Mouse (Mus musculus): ENCODE data around the gene Bcl2l10.

Bcl2l10 gene

GRCm38 (mm10) chr9:75347458-75347857 lies at the start of gene Bcl2l10:
TSS of gene Bcl2l10 (plus strand) at chr9:75347758.
- DNase-seq (ENCODE audit: extremely low spot score, low spot score) = no peak

DNA sequence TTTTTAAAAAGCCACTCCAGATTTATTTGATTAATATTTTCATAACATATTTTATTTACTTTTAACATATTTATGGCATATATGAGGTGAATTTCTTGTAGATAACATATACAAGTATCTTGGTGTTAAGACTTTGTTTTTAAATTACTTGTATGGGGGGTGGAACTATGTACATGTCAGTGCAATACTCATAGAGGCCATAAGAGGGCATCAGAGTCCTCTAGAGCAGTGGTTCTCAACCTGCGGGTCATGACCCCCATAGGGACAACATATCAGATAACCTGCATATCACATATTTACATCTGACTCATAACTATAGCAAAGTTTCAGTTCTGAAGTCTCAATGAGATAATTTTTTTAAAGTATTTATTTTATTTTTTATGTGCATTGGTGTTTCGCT lies 48.2 kb upstream of the Bcl2l10 start:
- DNase-seq (ENCODE audit: extremely low spot score, low spot score) = no peak

DNA sequence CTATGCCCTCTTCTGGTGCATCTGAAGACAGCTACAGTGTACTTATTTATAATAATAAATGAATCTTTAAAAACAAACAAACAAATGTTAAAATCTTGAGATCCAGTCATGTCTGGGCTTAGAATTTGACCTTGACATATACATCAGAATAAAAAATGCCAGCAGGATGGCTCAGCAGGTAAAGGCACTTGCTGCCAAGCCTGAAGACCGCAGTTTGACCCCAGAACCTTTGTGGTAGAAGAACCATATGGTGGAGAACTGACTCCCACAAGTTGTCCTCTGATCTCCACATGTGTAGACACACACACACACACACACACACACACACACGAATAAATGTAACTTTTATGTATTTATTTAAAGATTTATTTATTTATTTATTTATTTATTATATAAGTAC lies 44.5 kb upstream of the Bcl2l10 start:
- DNase-seq (ENCODE audit: extremely low spot score, low spot score) = no peak

GRCm38 (mm10) chr9:75303701-75304261 lies 43.8 kb upstream of the Bcl2l10 start:
- no peak for DNase-seq (ENCODE audit: extremely low spot score, low spot score)

GRCm38 (mm10) chr9:75304286-75304685 lies 43.3 kb upstream of the Bcl2l10 start:
- DNase-seq (ENCODE audit: extremely low spot score, low spot score) = no peak

- DNase-seq (ENCODE audit: extremely low spot score, low spot score) = no peak
Observed at GRCm38 (mm10) chr9:75306126-75306898, 41.2 kb upstream of the Bcl2l10 start, which contains the start of gene Gnb5. TSS of gene Gnb5 (plus strand) at chr9:75306288.

DNA sequence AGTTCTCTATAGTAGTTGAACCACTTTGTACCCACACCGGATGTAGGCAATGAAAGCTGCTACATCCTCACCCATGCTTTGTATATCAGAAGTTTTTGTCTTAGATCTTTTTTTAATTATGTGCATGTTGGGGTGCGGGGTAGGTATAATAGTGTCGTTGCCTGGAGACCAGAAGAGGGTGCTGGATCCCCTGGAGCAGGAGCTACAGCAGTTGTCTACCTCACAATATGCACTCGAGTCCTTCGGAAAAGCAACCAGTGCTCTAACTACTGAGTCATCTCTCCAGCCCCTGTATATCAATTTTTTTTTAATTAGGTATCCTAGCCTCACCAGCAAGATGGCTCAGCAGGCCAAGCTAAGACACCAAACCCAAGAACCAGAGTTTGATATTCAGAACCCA lies 40.5 kb upstream of the Bcl2l10 start:
- DNase-seq (ENCODE audit: extremely low spot score, low spot score) = no peak

DNA sequence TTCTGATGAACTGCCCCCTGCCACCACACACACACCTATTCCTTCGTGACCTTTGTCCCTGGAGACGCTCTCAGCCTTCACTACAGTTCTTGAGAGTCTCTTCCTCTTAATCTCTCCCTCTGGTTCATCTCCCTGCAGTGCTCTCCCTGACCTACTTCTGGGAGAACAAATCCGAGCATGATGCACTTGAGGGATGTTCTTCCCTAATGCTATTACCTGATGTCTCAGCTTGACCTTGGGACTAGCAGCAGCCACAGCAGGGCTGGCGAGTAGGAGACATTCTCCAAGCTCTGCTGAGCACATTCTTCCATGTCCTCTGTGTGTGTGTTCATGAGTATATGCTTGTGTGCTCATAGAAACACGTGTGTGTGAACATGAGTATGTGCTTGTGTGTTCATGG lies 38.9 kb upstream of the Bcl2l10 start:
- DNase-seq (ENCODE audit: extremely low spot score, low spot score) = no peak

- peak; percentile 85 for DNase-seq (ENCODE audit: extremely low spot score, low spot score)
Observed at GRCm38 (mm10) chr9:75312008-75312407, 35.5 kb upstream of the Bcl2l10 start.

GRCm38 (mm10) chr9:75313138-75313831 lies 34.3 kb upstream of the Bcl2l10 start:
- DNase-seq (ENCODE audit: extremely low spot score, low spot score) = no peak

DNA sequence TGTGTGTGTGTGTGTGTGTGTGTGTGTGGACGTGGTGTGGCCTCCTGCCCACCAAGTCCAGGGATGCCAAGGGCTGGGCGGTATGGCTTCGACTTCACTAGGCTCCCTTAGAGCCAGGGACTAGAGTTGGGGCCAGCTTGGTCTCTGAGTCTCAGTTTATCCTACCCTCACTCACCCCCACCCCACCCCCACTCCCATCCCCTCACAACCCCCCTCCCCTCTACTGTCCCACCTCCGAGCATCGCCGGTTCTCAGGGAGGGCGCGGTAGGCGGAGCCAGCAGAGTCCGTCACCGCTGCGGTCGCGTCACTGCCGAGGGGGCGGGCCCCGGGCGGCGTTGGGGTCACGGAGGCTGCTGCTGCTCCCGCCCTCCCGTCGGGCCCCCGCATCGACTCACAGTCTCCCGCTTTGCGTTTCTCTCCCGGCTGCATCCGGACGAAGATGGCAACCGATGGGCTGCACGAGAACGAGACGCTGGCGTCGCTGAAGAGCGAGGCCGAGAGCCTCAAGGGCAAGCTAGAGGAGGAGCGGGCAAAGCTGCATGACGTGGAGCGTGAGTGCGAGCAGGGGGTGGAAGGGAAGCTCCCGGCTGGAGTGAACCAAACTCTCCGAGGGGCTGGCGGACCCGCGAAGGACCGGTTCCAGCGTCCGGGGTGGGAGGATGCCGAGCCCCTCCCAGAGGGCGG lies 33.6 kb upstream of the Bcl2l10 start:
- peak; percentile 89 for DNase-seq (ENCODE audit: extremely low spot score, low spot score)

DNA sequence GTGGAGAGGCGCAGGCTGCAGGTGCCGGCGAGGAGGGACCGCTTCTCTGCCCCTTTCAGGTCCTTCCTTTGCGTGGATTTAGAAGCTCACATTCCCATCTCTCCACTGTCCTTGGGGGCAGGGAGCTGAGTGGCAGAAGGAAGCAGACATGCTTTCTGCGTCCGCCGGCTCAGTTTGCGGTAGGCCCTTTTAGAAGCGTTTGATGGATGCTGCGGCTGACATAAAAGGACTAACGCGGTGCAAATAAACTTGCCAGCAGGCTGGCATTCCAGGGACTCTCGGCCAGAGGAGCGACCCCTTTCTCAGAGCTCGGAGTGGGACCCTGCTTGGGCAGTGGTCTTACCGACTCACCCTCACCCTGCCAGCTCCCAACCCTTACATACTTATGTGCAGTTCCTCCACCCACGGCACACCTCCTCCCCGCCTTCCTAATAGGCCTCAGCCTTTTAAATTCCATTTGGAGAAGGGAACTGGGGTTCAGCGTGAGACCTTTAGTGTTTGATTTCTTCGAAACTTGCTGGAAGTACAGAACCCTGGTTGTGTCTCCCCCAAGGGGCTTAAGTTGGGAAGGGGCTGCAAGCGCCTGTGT lies 32.9 kb upstream of the Bcl2l10 start:
- DNase-seq (ENCODE audit: extremely low spot score, low spot score) = no peak

DNA sequence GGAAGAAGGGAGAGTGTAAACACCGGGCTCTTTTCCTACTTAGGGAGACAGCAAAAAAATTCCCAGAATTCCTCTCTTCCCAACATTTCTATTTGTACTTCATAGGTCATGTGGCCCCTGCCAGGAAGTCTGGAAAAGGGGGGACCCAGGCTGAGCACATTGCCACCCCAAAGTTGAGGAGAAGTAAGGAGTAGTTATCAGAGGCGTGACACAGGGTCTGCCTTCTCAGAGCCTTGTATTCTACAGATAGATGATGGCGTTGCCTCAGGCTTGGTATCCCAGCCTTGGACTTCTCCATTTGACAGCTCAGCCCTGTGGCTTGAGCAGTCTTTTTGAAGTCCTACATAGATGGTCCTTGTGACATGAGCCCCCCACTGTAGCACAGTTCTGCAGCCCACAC lies 32.3 kb upstream of the Bcl2l10 start:
- DNase-seq (ENCODE audit: extremely low spot score, low spot score) = no peak

DNA sequence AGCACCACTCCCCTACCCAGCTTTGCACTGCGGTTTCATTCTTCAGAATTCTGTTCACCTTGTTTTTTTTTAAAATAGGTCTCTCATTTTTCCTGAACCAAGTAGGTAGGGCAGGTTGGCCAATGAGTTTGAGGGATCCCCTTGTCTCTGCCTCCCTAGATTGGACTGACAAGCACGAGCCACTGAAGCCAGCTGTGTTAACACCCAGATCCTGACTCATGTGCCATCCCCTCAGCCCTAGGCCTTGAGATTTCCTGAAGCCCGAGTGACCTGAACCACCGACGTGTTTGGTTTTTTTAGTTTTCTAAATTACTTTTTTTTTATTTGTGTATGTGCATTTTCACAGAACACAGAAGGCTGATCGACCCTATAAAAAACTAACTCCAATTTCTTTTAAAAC lies 30.8 kb upstream of the Bcl2l10 start:
- DNase-seq (ENCODE audit: extremely low spot score, low spot score) = no peak

GRCm38 (mm10) chr9:75318196-75318595 lies 29.4 kb upstream of the Bcl2l10 start:
- DNase-seq (ENCODE audit: extremely low spot score, low spot score) = no peak

GRCm38 (mm10) chr9:75319365-75319764 lies 28.2 kb upstream of the Bcl2l10 start:
- DNase-seq (ENCODE audit: extremely low spot score, low spot score) = no peak

DNA sequence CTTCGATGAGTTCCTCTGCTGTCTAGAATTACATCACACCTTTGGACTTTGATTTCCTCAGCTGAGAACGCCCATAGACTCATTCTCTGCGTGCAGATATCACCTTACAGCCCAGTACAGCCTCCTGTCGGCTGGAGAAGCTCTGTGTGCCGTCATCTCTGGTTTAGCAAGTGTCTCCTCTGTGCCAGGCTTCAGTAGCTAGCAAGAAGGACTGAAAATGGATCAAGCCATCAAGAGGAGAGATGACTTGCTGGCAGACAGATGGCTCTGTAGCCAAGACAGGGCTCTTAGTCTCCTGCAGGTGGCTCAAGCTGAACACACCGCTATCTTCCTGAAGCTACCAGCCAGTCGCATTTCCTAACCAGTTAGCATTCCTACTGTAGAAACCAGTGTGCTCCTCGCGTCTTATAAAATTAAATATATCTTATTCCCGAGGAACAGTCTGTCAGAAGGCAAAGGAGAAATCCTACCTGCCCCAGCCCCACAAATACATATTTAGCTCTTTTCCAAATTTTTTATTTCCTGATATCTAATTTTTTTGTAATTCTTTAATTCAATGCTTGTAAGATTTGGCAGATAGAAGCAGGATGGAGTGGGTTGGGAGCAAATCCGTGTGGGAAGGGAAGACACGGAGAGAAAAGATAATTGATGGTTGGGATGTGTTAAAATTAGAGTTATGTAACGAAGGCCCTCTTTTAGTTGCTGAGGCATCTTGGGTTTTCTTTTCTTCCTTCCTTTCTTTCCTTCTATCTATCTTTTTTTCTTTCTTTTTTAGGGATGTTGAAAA lies 25.3 kb upstream of the Bcl2l10 start:
- no peak for DNase-seq (ENCODE audit: extremely low spot score, low spot score)

- no peak for DNase-seq (ENCODE audit: extremely low spot score, low spot score)
Observed at GRCm38 (mm10) chr9:75328047-75328446, 19.5 kb upstream of the Bcl2l10 start.

GRCm38 (mm10) chr9:75330821-75331220 lies 16.7 kb upstream of the Bcl2l10 start:
- no peak for DNase-seq (ENCODE audit: extremely low spot score, low spot score)

GRCm38 (mm10) chr9:75334440-75334839 lies 13.1 kb upstream of the Bcl2l10 start:
- no peak for DNase-seq (ENCODE audit: extremely low spot score, low spot score)

DNA sequence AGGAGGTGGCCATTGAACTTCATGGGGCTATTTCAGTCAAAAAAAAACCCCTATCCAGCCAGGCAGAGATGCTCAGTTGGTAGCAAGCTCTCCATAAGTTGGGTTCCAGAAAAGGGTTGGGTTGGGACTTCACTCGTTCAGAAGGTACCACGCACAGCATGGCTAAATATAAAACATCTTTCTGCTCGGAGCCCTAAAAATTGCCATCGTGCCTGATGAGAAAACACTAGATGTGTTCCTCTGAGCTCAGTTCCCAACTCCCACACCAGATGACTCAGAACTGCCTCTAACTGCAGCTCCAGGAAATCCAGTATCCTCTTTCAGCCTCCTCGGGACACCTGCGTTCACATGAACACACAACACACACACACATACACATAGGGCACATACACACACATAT lies 9.5 kb upstream of the Bcl2l10 start:
- no peak for DNase-seq (ENCODE audit: extremely low spot score, low spot score)
